In genomic region chr7:16325920-16326606, GRCm38 (mm10) we compare ENCODE assay signal across 8 mouse cellular contexts. TPM values are rescaled to one million over a fixed set of nuclear protein-coding genes. Genes with fewer than 3 reads are reported as not detected.
A peak's percentile ranks its signal among the peaks of the same experiment; 100 is the strongest.
DNase-seq lines count a peak whose midpoint lies in the region; ATAC-seq and TF ChIP-seq lines count a peak whose summit lies in the region.

No protein-coding gene starts in this region.

- no peak for TF ChIP-seq POLR2A in kidney, adult 2 months (IDR thresholded peaks at IDR 0.05; ENCODE audit: low read depth, low read length)

- DNase-seq in adrenal gland, adult 2 months, result peak; percentile 86
- DNase-seq in embryo, embryonic 11.5 days (ENCODE audit: low read depth, low spot score), result peak; percentile 68
- DNase-seq in heart, adult 9 months (ENCODE audit: low spot score in 2 of 2), result peak; percentile 80 to 82
- peak; percentile 82 for DNase-seq in kidney, adult 2 months
- peak; percentile 75 for DNase-seq in liver, postnatal 0 days
- peak; percentile 48 to 53 for DNase-seq in thymus, postnatal 36 days

- no peak overlapping the region for H3K4me2 ChIP-seq in liver, postnatal 0 days (ENCODE audit: low read depth, low read length)
- no peak overlapping the region for H3K4me2 ChIP-seq in neural tube, embryonic 12.5 days (replicated peaks)

- peak overlapping the region; percentile 49; the same call in 1 of the 2 replicates for H3K27ac ChIP-seq in kidney, adult 2 months (ENCODE audit: insufficient read depth, low read depth, low read length)
- peak overlapping the region; percentile 55; the same call in 1 of the 2 replicates for H3K27ac ChIP-seq in liver, postnatal 0 days (ENCODE audit: low read depth)
- H3K27ac ChIP-seq in neural tube, embryonic 12.5 days, result no peak overlapping the region

- H3K9ac ChIP-seq in liver, postnatal 0 days (replicated peaks), result peak overlapping the region; percentile 33; the same call in 1 of the 2 replicates
- H3K9ac ChIP-seq in neural tube, embryonic 12.5 days, result no peak overlapping the region

- ATAC-seq in CD4-positive, CD25-positive, alpha-beta regulatory T cell, adult 4 months, result peak; percentile 96
- ATAC-seq in liver, postnatal 0 days, result peak; percentile 93
- ATAC-seq in neural tube, embryonic 12.5 days (ENCODE audit: low FRiP score, low read depth), result peak; percentile 69

- H3K4me3 ChIP-seq in kidney, adult 2 months (ENCODE audit: insufficient read depth, low read depth, low read length), result no peak overlapping the region
- H3K4me3 ChIP-seq in liver, postnatal 0 days (ENCODE audit: low read depth, low read length), result no peak overlapping the region
- no peak overlapping the region for H3K4me3 ChIP-seq in neural tube, embryonic 12.5 days

- no peaks in the 10 kb centered on the region for H3K4me1 ChIP-seq in kidney, adult 2 months (ENCODE audit: control insufficient read depth, insufficient read depth, low read length)
- H3K4me1 ChIP-seq in liver, postnatal 0 days (ENCODE audit: insufficient read depth), result peaks cover 4% of the 10 kb centered on the region
- H3K4me1 ChIP-seq in neural tube, embryonic 12.5 days, result peaks cover 4% of the 10 kb centered on the region

- no peaks in the 10 kb centered on the region for H3K36me3 ChIP-seq in kidney, adult 2 months (ENCODE audit: control insufficient read depth, insufficient read depth, low read length)
- peaks cover 35% of the 10 kb centered on the region for H3K36me3 ChIP-seq in liver, postnatal 0 days (replicated peaks; ENCODE audit: insufficient read depth, low read length)
- H3K36me3 ChIP-seq in neural tube, embryonic 12.5 days, result peaks cover 38% of the 10 kb centered on the region

- H3K9me3 ChIP-seq in liver, postnatal 0 days (ENCODE audit: low read length), result no peaks in the 10 kb centered on the region
- no peaks in the 10 kb centered on the region for H3K9me3 ChIP-seq in neural tube, embryonic 12.5 days

- no peaks in the 10 kb centered on the region for H3K27me3 ChIP-seq in kidney, adult 2 months (replicated peaks; ENCODE audit: control insufficient read depth, insufficient read depth, low read length)
- H3K27me3 ChIP-seq in liver, postnatal 0 days (ENCODE audit: insufficient read depth, low read length), result no peaks in the 10 kb centered on the region
- no peaks in the 10 kb centered on the region for H3K27me3 ChIP-seq in neural tube, embryonic 12.5 days (replicated peaks)

- WGBS in kidney, adult 2 months, result 14% methylated on average over 8 of the region's 8 CpGs
- 34% methylated on average over 8 of the region's 8 CpGs for WGBS in liver, postnatal 0 days (ENCODE audit: insufficient replicate concordance)
- WGBS in neural tube, embryonic 12.5 days, result 37% methylated on average over 8 of the region's 8 CpGs

- TF ChIP-seq CTCF in kidney, adult 2 months (conservative IDR thresholded peaks at IDR 0.05; ENCODE audit: insufficient read depth, insufficient read length, low read depth, low read length), result peak; percentile 87
- peak; percentile 93 for TF ChIP-seq CTCF in liver, postnatal 0 days (IDR thresholded peaks at IDR 0.05; ENCODE audit: low read depth)

- no peak for TF ChIP-seq EP300 in liver, postnatal 0 days (IDR thresholded peaks at IDR 0.05; ENCODE audit: low read depth)

RNA-seq across cellular contexts. Expression of gene Bbc3, which starts 17.9 kb away (rescaled TPM):
- 1 to 10 TPM in 1 of 2 experiments, not detected in 1; 1.2 TPM for polyA plus RNA-seq in CD4-positive, CD25-positive, alpha-beta regulatory T cell, adult 4 months (2017; shearing (Covaris generic))
- total RNA-seq in adrenal gland, adult 2 months (2021), result 1 to 10 TPM; 3.3 to 9.1 TPM
- 62.4 and 114 TPM in 2 replicates for polyA plus RNA-seq in adrenal gland, adult 2 months (2012; rRNA removed)
- 5.1 and 5.2 TPM in 2 replicates for polyA plus RNA-seq in kidney, adult 2 months (2012; rRNA removed)
- polyA plus RNA-seq in liver, postnatal 0 days (2015; fragmentation: Nextera tagmentation; extraction: Ambion mirVana), result 3.7 and 4.1 TPM in 2 replicates
- 22.7 and 25.0 TPM in 2 replicates for polyA plus RNA-seq in neural tube, embryonic 12.5 days (2016; fragmentation: Nextera tagmentation; extraction: Ambion mirVana)

RNA-seq across cellular contexts. Expression of gene Ccdc9, which starts 39.5 kb away (rescaled TPM):
- 10 to 100 TPM in 1 of 2 experiments, 1 to 10 TPM in 1; 7.6 to 13.1 TPM for polyA plus RNA-seq in CD4-positive, CD25-positive, alpha-beta regulatory T cell, adult 4 months (2017; shearing (Covaris generic))
- 10 to 100 TPM; 53.9 to 61.2 TPM for total RNA-seq in adrenal gland, adult 2 months (2021)
- 17.4 and 19.8 TPM in 2 replicates for polyA plus RNA-seq in adrenal gland, adult 2 months (2012; rRNA removed)
- polyA plus RNA-seq in kidney, adult 2 months (2012; rRNA removed), result 23.3 and 24.3 TPM in 2 replicates
- 5.7 and 8.8 TPM in 2 replicates for polyA plus RNA-seq in liver, postnatal 0 days (2015; fragmentation: Nextera tagmentation; extraction: Ambion mirVana)
- polyA plus RNA-seq in neural tube, embryonic 12.5 days (2016; fragmentation: Nextera tagmentation; extraction: Ambion mirVana), result 47.7 and 49.5 TPM in 2 replicates

RNA-seq across cellular contexts. Expression of gene Inafm1, which starts 52.6 kb away (rescaled TPM):
- 1 to 10 TPM; 1.0 to 2.3 TPM for polyA plus RNA-seq in CD4-positive, CD25-positive, alpha-beta regulatory T cell, adult 4 months (2017; shearing (Covaris generic))
- total RNA-seq in adrenal gland, adult 2 months (2021), result 10 to 100 TPM; 13.3 to 22.9 TPM
- polyA plus RNA-seq in adrenal gland, adult 2 months (2012; rRNA removed), result 160 and 217 TPM in 2 replicates
- polyA plus RNA-seq in kidney, adult 2 months (2012; rRNA removed), result 23.1 and 30.7 TPM in 2 replicates
- polyA plus RNA-seq in liver, postnatal 0 days (2015; fragmentation: Nextera tagmentation; extraction: Ambion mirVana), result 7.5 and 8.4 TPM in 2 replicates
- polyA plus RNA-seq in neural tube, embryonic 12.5 days (2016; fragmentation: Nextera tagmentation; extraction: Ambion mirVana), result 27.0 and 28.5 TPM in 2 replicates
